Mouse (Mus musculus): Measurements from ENCODE around the gene Zfp639.

DNA sequence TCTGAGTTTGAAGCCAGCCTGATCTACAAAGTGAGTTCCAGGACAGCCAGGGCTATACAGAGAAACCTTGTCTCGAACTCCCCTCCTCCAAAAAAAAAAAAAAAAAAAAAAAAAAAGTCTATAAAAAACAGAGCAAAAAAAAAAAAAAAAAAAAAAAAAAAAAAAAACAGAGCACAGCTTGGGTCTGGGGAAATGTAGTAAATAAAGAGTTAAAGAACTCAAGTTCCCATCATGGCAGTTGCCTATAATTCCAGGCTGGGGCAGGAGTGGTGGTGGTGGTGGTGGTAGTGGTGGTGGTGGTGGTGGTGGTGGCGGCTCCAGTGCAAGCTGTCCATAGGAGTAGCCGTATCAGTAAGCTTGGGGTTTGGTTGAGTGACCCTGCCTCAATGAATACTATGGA lies 27.0 kb upstream of the Zfp639 start:
- TF ChIP-seq POLR2A (IDR thresholded peaks at IDR 0.05; ENCODE audit: borderline replicate concordance, insufficient read depth, low read length) = no peak
- no peak for TF ChIP-seq CTCF (IDR thresholded peaks at IDR 0.05; ENCODE audit: borderline replicate concordance, insufficient read depth, low read depth, low read length)

Measured in cerebellum, adult 2 months (tissue).